Mouse (Mus musculus) embryonic facial prominence, embryonic 12.5 days (tissue): Measurements from ENCODE around the gene Pgs1. TPM values are rescaled to one million over a fixed set of nuclear protein-coding genes. Genes with fewer than 3 reads are reported as not detected.
A peak's percentile ranks its signal among the peaks of the same experiment; 100 is the strongest.

Experiments used
- ATAC-seq: fragments of 200-750 bp; cut with Nextera tagmentation; 2 replicates; pipeline ENCODE4 v1.8.0; 2017; ENCODE audit not compliant: insufficient number of reproducible peaks, insufficient read depth, low FRiP score, low TSS enrichment
- H3K27ac ChIP-seq: fragments of 300-500 bp; sonication (generic); 2 replicates; pipeline ENCODE4 v1.5.1; 2016; ENCODE audit warnings: mild to moderate bottlenecking
- H3K27me3 ChIP-seq: fragments of 300-500 bp; sonication (generic); 2 replicates; pipeline ENCODE4 v1.6.1; 2016; ENCODE audit warnings: mild to moderate bottlenecking, moderate library complexity
- H3K36me3 ChIP-seq: fragments of 300-500 bp; sonication (generic); 2 replicates; pipeline ENCODE4 v1.6.1; 2016; ENCODE audit warnings: mild to moderate bottlenecking
- H3K4me1 ChIP-seq: fragments of 300-500 bp; sonication (generic); 2 replicates; pipeline ENCODE4 v1.6.1; 2016
- H3K4me2 ChIP-seq: fragments of 300-500 bp; sonication (generic); replicated peaks from 2 replicates; pipeline ENCODE4 v1.6.1; 2016; ENCODE audit warnings: mild to moderate bottlenecking, moderate library complexity
- H3K4me3 ChIP-seq: fragments of 300-500 bp; sonication (generic); 2 replicates; pipeline ENCODE4 v1.5.1; 2016; ENCODE audit warnings: mild to moderate bottlenecking
- H3K9ac ChIP-seq: fragments of 300-500 bp; sonication (generic); 2 replicates; pipeline ENCODE4 v1.6.1; 2016; ENCODE audit warnings: mild to moderate bottlenecking, moderate library complexity
- H3K9me3 ChIP-seq: fragments of 300-500 bp; sonication (generic); 2 replicates; pipeline ENCODE4 v1.6.1; 2016; ENCODE audit warnings: mild to moderate bottlenecking, moderate library complexity
- WGBS: fragments of 180-500 bp; shearing (Covaris S2); methylation state at CpG from one replicate; pipeline ENCODE4 v1.1.7; 2016; 5-methylcytosine and 5-hydroxymethylcytosine counted together
- polyA plus RNA-seq: library from polyadenylated mRNA; unstranded; fragments of >200 nt; fragmentation: Nextera tagmentation; extraction: Ambion mirVana; gene quantifications from 2 replicates; pipeline ENCODE4 v1.2.1, GENCODE M21; 2016

Pgs1 gene
- polyA plus RNA-seq, 1 experiment from 2014 or later, result 43.0 TPM

DNA sequence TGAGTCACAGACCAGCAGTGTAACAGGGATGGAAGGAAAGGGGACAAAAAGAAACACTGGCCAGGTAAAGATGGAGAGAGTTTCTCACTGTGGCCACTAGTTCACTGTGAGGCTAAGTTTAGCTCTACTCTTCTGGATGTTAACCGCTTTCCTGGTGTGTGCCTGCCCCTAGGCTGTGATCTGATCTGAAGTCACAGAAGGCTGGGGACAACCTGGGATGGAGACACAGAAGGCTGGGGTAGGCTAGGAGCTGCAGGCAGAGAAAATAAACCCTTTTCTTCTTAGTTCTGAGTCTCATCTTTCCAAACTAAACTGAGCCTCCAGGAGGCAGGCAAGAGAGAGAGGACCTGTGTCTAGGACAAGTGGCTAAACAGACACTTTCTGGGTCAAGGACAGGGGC is 21.8 kb upstream of the Pgs1 start:
- H3K27me3 ChIP-seq, result peaks cover 19% of the 10 kb centered on the region
- peak overlapping the region; percentile 93 for H3K27ac ChIP-seq
- no peak for ATAC-seq
- H3K4me1 ChIP-seq, result peaks cover 62% of the 10 kb centered on the region
- H3K4me3 ChIP-seq, result no peak overlapping the region
- no peaks in the 10 kb centered on the region for H3K36me3 ChIP-seq
- WGBS, result 5% methylated on average over 1 of the region's 1 CpGs
- peak overlapping the region; percentile 77 for H3K4me2 ChIP-seq
- H3K9ac ChIP-seq, result 0 out of 2 replicates have a peak overlapping the region, but pooled peaks have one; percentile 1
- no peaks in the 10 kb centered on the region for H3K9me3 ChIP-seq

DNA sequence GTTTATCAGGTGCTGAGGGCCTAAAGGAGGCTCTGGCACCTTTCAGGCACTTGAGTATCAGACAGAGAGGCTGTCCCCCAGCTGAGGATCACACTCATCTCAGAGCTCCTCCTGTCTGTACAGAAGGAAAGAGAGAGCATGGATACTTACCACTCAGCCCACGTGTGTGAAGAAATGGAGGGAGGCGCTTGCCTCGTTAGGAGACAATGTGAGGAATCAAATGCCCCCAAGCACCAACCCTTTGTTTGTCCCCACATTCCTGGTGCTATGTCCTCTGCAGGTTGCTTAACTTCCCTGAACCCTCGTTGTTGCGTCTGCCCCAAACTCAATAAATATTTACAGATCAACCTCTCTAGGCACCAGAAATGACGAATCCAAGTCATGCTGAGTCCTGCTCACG is 21.0 kb upstream of the Pgs1 start:
- Histone ChIP-seq H3K36me3 (no peaks in the 10 kb centered on the region), H3K4me3 (no peak overlapping the region), H3K27me3 (peaks cover 19% of the 10 kb centered on the region), H3K9ac (0 out of 2 replicates have a peak overlapping the region, but pooled peaks have one; percentile 1), H3K4me1 (peaks cover 66% of the 10 kb centered on the region), H3K27ac (no peak overlapping the region; the same call in 1 of the 2 replicates), H3K9me3 (no peaks in the 10 kb centered on the region), H3K4me2 (peak overlapping the region; percentile 2)
- WGBS, result 22% methylated on average over 7 of the region's 7 CpGs
- ATAC-seq, result no peak

DNA sequence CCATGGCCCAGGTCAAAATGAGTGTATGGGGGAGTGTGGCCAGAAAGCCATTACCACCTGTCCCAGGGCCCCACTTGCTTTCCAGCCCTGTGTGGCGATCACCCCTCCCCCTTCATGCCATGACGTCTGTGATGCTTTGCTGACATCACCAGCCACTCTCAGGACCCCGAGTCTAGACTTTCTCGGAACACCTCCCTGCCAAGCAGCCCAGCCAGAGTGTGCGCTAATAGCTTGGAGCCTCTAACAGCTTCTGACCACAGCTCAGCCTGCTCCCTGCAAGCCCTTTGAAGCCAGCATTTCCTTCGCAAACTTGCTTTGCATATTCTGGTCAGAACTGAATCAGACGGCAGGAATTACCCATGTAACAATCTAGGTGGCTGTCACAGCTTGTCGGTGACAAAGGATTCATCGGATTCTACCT is 20.5 kb upstream of the Pgs1 start:
- H3K4me1 ChIP-seq, result peaks cover 66% of the 10 kb centered on the region
- WGBS, result 17% methylated on average over 9 of the region's 9 CpGs
- peaks cover 19% of the 10 kb centered on the region for H3K27me3 ChIP-seq
- peak overlapping the region; percentile 2 for H3K4me2 ChIP-seq
- H3K9ac ChIP-seq, result no peak overlapping the region
- no peaks in the 10 kb centered on the region for H3K9me3 ChIP-seq
- no peak for ATAC-seq
- H3K4me3 ChIP-seq, result no peak overlapping the region
- no peaks in the 10 kb centered on the region for H3K36me3 ChIP-seq
- no peak overlapping the region for H3K27ac ChIP-seq

DNA sequence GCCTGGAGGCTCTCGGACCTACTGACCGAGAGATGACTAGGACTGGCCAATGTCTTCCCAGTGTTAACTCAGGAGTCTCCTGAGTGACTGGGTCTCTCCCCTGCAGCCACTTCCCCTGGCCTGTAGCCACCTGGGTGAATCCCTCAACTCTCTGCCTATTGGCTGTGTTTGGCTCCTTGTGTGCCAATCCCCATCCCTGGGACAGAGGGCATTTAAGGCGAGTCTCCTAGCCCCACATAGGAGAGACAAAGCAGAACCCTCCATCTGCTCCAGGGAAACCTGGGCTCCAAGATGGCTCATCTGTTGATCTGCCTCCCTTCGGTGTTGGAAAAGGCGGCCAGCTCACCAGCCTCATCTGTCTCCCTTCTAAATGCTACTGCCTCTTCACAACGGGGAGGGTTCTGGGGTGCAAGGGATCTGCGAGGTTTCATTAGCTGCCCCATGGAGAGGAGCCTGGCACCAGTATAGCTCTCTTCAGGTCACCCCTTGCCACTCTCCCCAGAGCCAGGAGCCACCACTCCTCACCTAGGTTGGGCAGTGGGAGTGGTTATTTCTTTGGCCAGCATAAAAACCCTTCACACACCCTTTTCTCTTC is 19.5 kb upstream of the Pgs1 start:
- Histone ChIP-seq H3K9ac (peak overlapping the region; percentile 21; the same call in 1 of the 2 replicates), H3K4me1 (peaks cover 66% of the 10 kb centered on the region)

DNA sequence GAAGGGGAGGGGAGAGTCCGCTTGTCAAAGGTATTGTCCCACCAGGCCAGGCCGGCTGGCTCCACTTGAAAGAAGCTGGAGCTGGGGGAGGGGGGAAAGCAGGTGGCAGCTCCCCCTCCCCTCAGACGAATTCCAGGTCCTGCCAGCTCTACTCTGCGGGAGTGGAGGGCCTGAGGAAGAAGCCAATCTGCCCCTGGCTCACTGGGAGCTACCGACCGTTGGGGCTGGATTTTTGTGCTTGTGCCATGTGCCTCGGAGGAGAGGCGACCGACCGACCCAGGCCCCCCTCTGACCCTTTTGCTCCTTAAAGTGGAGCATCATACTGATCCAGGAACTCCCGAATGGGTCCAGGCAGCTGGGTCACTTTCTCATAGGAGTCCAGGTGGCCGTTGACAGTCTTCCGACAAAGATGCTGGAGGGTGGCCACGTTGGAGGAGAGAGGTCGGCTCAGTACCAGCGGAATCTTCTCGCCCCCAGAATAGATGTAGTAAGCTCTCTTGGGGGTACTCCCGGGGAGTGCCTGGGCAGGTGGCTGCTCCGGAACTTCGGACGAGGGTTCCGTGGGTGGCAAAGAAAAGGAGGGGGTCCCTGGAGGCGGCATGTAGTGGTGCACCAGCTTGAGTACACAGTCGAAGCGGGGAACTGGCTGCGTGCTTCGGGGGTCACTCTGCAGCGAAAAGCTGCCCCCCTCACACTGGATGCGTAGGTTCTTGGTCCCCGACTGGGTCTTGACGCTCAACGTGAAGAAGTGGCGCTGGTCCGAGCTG is 18.7 kb upstream of the Pgs1 start:
- peak overlapping the region; percentile 94 for H3K4me2 ChIP-seq
- no peak overlapping the region for H3K27ac ChIP-seq
- no peak for ATAC-seq
- H3K4me3 ChIP-seq, result peak overlapping the region; percentile 77
- H3K9me3 ChIP-seq, result no peaks in the 10 kb centered on the region
- H3K27me3 ChIP-seq, result peaks cover 19% of the 10 kb centered on the region
- 7% methylated on average over 34 of the region's 34 CpGs for WGBS
- H3K36me3 ChIP-seq, result no peaks in the 10 kb centered on the region
- peak overlapping the region; percentile 82 for H3K9ac ChIP-seq
- H3K4me1 ChIP-seq, result peaks cover 58% of the 10 kb centered on the region

More for the DNA sequence above, 19.5 kb upstream of the Pgs1 start:
- no peak overlapping the region for H3K27ac ChIP-seq
- H3K36me3 ChIP-seq, result no peaks in the 10 kb centered on the region
- peak overlapping the region; percentile 77; the same call in 1 of the 2 replicates for H3K4me3 ChIP-seq
- no peak for ATAC-seq
- 43% methylated on average over 7 of the region's 7 CpGs for WGBS
- peaks cover 19% of the 10 kb centered on the region for H3K27me3 ChIP-seq
- peak overlapping the region; percentile 94 for H3K4me2 ChIP-seq
- H3K9me3 ChIP-seq, result no peaks in the 10 kb centered on the region

DNA sequence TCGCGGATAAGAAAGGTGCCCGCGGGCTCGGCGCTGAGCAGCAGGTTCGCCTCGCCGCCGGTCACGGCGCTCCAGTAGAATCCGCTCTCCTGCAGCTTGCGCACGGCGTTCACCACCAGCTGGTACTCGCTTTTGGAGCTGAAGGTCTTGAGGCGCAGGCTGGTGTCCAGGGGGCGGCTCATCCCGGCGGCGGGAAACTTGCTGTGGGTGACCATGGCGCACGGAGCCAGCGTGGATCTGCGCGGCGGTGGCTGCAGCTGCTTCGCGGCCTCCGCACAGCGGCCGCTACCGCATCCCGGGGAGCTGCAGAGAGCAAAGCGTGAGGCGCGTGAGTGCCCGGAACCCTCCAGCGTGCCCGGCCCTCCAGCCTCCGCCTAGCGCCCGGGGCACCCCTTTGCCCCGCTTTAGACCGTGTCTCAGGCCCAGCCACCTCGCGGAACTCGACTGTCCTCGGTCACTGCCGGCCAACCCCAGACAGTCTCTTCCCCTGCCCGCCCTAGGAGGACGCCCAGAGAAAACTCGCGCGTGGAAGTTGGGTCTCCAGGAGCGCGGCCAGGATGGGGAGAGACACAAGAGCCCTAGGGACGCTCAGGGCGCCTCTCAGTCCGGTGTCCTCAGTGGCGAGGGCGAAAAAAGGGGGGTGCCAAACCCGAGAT is 17.9 kb upstream of the Pgs1 start:
- WGBS, result 1% methylated on average over 64 of the region's 64 CpGs

DNA sequence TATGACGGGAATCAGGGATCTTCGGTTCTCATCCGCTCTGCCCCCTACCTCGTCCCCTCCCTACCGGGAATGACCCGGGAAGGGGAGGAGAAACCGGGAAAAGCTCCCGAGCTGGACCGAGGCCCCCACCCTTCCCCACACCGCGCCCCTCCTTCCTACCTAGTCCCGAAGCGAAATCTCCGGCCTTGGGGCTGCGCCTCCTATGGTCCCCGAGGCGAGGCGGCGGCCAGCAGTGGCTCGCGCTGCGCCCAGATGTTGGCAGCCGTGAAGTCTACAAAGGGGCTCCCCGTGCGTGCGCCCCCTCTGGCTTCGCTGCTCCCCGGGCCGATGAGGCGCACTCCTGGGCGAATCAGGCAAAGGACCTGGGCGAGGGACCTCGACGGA is 17.4 kb upstream of the Pgs1 start:
- peak overlapping the region; percentile 93 for H3K27ac ChIP-seq
- ATAC-seq, result peak; percentile 19; the same call in 1 of the 2 replicates
- peak overlapping the region; percentile 77 for H3K4me3 ChIP-seq
- H3K27me3 ChIP-seq, result peaks cover 19% of the 10 kb centered on the region
- no peaks in the 10 kb centered on the region for H3K36me3 ChIP-seq
- peaks cover 50% of the 10 kb centered on the region for H3K4me1 ChIP-seq
- peak overlapping the region; percentile 94 for H3K4me2 ChIP-seq
- under 1% methylated on average over 34 of the region's 34 CpGs for WGBS
- H3K9ac ChIP-seq, result peak overlapping the region; percentile 82
- H3K9me3 ChIP-seq, result no peaks in the 10 kb centered on the region

More for the DNA sequence above, 17.9 kb upstream of the Pgs1 start:
- Histone ChIP-seq H3K36me3 (no peaks in the 10 kb centered on the region), H3K9me3 (no peaks in the 10 kb centered on the region), H3K4me3 (peak overlapping the region; percentile 77), H3K4me2 (peak overlapping the region; percentile 94), H3K9ac (peak overlapping the region; percentile 82), H3K27ac (peak overlapping the region; percentile 93), H3K27me3 (peaks cover 19% of the 10 kb centered on the region), H3K4me1 (peaks cover 55% of the 10 kb centered on the region)
- no peak for ATAC-seq

DNA sequence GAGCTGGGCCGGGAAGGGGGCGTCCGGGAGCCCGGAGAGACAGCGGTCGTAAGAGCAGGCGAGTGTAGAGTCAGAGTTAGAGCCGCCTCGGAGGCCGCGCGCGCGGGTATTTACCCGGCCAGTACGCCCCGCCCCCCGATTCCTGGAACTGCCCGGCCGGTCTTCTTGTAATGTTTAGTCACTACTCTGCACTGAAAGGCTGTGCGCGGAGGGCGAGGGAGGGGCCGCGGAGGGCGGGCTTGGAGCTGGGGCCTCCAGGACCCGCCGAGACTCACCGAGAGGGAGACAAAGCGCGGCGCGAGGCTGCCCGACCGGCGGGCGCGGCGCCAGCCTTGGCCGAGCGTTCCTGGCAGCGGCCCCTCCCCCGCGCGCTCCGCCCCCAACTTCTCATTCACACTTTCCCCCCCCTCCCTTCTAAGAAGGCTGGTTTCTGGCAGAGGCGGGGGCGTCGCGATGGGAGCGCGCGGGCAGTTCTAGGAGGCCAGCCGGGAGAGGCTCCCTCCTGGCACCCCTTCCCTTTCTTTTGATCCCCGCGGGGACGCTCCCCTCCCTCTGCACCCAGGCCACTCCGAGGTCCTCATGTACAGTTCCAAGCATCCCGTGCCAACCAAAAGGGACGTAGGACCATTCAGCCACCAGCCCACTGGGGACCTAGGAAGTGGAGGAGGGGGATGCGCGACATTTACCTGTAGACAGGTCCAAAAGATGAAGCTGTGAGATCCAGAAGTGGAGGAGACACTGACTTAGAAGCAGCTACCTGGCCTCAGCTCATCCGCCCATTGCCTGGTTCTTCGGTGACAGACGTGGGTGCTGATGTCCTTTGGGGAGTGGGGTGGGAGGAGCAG is 16.8 kb upstream of the Pgs1 start:
- Histone ChIP-seq H3K27me3 (peaks cover 19% of the 10 kb centered on the region), H3K4me1 (peaks cover 50% of the 10 kb centered on the region)
- WGBS, result under 1% methylated on average over 65 of the region's 65 CpGs

DNA sequence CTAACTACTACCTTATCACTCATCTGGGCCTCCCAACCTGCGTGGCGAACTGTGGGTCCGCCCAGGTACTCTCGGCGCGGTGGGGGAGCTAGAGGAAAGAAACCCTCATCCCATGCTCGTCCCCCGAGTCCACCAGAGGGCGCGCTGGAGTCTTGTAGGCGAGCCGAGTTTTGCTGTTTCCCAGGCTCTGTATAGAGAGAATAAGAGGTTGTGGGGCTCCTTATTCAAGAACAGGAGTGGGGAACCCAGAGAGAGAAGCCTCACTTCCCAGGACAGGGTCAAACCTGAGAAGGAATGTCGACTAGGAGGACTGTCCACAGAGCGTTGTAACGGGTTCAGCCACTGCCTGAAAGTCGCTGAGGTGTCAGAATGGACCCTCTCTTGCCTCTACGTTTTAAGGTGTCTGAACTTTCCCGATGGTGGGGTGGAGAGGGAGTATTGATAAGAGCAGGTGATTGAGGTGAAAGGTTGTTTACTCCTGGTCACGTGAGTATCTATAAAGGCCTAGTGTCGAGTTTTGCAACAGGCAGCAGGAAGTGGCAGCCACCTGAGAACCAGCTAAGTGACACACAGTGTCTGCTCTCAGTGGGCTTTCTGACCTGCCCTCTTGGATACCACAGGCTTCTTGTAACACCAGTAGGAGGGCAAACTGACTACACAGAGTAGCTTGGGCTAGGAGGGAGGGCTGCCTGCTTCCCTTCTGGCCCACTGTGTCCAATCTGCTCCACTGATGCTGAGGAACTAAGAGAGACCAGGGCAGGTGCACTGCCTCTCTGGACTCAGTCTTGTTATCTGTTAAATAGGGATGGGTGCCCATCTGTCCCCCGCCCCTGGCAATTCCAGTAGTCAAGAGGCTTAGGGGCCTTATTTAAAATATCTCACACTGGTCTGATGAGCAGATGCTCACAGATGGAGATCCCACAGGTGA is 15.9 kb upstream of the Pgs1 start, which contains the start of gene Socs3:
Gene Socs3 (minus strand): TSS at position 103 of the 928 bp plus-strand sequence.
- ATAC-seq, result no peak
- Histone ChIP-seq H3K9ac (peak within 1 kb of the TSS; percentile 82), H3K4me3 (peak within 1 kb of the TSS; percentile 77), H3K4me1 (peaks cover 50% of the 10 kb centered on the region), H3K4me2 (peak within 1 kb of the TSS; percentile 94), H3K9me3 (no peaks in the 10 kb centered on the region), H3K27ac (peak within 1 kb of the TSS; percentile 93), H3K27me3 (peaks cover 19% of the 10 kb centered on the region), H3K36me3 (no peaks in the 10 kb centered on the region)
- 12% methylated on average over 21 of the region's 21 CpGs for WGBS

More for the DNA sequence above, 16.8 kb upstream of the Pgs1 start:
- Histone ChIP-seq H3K9me3 (no peaks in the 10 kb centered on the region), H3K9ac (peak overlapping the region; percentile 82), H3K27ac (peak overlapping the region; percentile 93), H3K36me3 (no peaks in the 10 kb centered on the region), H3K4me3 (peak overlapping the region; percentile 77), H3K4me2 (peak overlapping the region; percentile 94)
- peak; percentile 91 for ATAC-seq

DNA sequence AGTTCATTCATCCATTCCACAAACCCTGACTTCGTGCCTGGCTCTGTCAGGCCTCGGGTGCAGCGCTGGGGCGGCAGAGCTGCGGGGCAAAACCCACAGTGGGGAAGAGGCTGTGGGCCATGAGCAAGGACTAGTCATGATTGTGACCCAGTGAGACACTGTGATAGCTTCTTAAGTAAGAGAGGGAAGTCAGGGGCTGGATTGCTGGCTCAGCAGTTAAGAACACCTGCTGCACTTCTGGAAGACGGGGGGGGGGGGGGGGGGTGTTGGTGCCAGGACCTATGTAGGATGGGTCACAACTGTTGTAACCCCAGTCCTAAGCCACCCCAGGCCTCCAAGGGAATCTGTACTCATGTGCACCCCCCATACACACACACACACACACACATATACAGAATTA is 15.0 kb upstream of the Pgs1 start:
- no peak for ATAC-seq
- Histone ChIP-seq H3K27ac (no peak overlapping the region), H3K4me1 (peaks cover 51% of the 10 kb centered on the region)

More for the DNA sequence above, 15.0 kb upstream of the Pgs1 start:
- H3K36me3 ChIP-seq, result no peaks in the 10 kb centered on the region
- H3K9ac ChIP-seq, result no peak overlapping the region
- no peak overlapping the region for H3K4me2 ChIP-seq
- no peaks in the 10 kb centered on the region for H3K9me3 ChIP-seq
- no peak overlapping the region for H3K4me3 ChIP-seq
- WGBS, result 72% methylated on average over 6 of the region's 6 CpGs
- peaks cover 19% of the 10 kb centered on the region for H3K27me3 ChIP-seq
